Mouse (Mus musculus): ENCODE results near the gene Dgkb. TPM values are rescaled to one million over a fixed set of nuclear protein-coding genes. Genes with fewer than 3 reads are reported as not detected.

The Dgkb gene
- total and polyA plus RNA-seq, 3 experiments, result not detected

GRCm38 (mm10) chr12:37891336-37891735, 73.8 kb downstream of the Dgkb start:
- no peak overlapping the region for H3K9ac ChIP-seq (ENCODE audit: insufficient read depth, low read depth)
- dilution Hi-C loops (cut with MboI; ENCODE audit: extremely low pct_ligation_motif_present, extremely low pct_unique_long_range_greater_than_20kb, low sequenced_read_pairs), result no loop called here
- peaks cover 0 to 19% of the 10 kb centered on the region in 2 experiments; a peak in 2 of 4 replicates for H3K4me1 ChIP-seq (ENCODE audit: control insufficient read depth in 1 of 2, insufficient read depth in 2 of 2)
- H3K36me3 ChIP-seq (replicated peaks in 1 of 2; ENCODE audit: control insufficient read depth in 1 of 2, insufficient read depth in 1 of 2, low read length in 1 of 2), result no peaks in the 10 kb centered on the region
- no peak overlapping the region for H3K4me2 ChIP-seq (ENCODE audit: insufficient read depth, low read depth, poor library complexity, severe bottlenecking)
- in situ Hi-C loops (cut with MboI; ENCODE audit: low pct_ligation_motif_present, low pct_unique_long_range_greater_than_20kb, low sequenced_read_pairs), result no loop called here
- H3K79me2 ChIP-seq (replicated peaks; ENCODE audit: control insufficient read depth, extremely low read depth, insufficient read depth, poor library complexity, severe bottlenecking), result no peaks in the 10 kb centered on the region
- DNase-seq (ENCODE audit: extremely low read depth), result no peak
- H3K4me3 ChIP-seq (replicated peaks in 1 of 3; ENCODE audit: low read depth in 2 of 3, low read length in 2 of 3, poor library complexity in 1 of 3), result no peak overlapping the region
- no peak overlapping the region for H3K27ac ChIP-seq (ENCODE audit: insufficient read depth, low read depth)
- no peak for TF ChIP-seq UBTF (IDR thresholded peaks at IDR 0.05; ENCODE audit: low read depth, low read length)
- no peak for TF ChIP-seq CTCF (conservative IDR thresholded peaks at IDR 0.05 in 1 of 2, IDR thresholded peaks at IDR 0.05 in 1 of 2; ENCODE audit: low read depth in 2 of 2, low read length in 2 of 2)
- no peak for TF ChIP-seq JUND (conservative IDR thresholded peaks at IDR 0.05; ENCODE audit: low read depth, low read length)
- TF ChIP-seq POLR2AphosphoS2 (IDR thresholded peaks at IDR 0.05; ENCODE audit: low read depth, low read length), result no peak
- no peak for TF ChIP-seq GABPA (IDR thresholded peaks at IDR 0.05; ENCODE audit: insufficient replicate concordance, low read depth, low read length)
- no peak for TF ChIP-seq ZMIZ1 (IDR thresholded peaks at IDR 0.05; ENCODE audit: low read depth, low read length)
- no peak for TF ChIP-seq ETS1 (conservative IDR thresholded peaks at IDR 0.05; ENCODE audit: low read depth, low read length)
- TF ChIP-seq SMC3 (IDR thresholded peaks at IDR 0.05; ENCODE audit: low read depth, low read length), result no peak
- TF ChIP-seq IRF4 (IDR thresholded peaks at IDR 0.05; ENCODE audit: low read depth, low read length), result no peak
- TF ChIP-seq ZKSCAN1 (IDR thresholded peaks at IDR 0.05; ENCODE audit: borderline replicate concordance, low read depth, low read length), result no peak
- no peak for TF ChIP-seq NELFE (IDR thresholded peaks at IDR 0.05; ENCODE audit: low read depth, low read length)
- TF ChIP-seq TCF12 (IDR thresholded peaks at IDR 0.05; ENCODE audit: low read depth, low read length), result no peak
- no peak for TF ChIP-seq MAZ (IDR thresholded peaks at IDR 0.05; ENCODE audit: low read depth, low read length)
- TF ChIP-seq RAD21 (IDR thresholded peaks at IDR 0.05; ENCODE audit: low read depth, low read length), result no peak
- TF ChIP-seq USF2 (conservative IDR thresholded peaks at IDR 0.05; ENCODE audit: low read depth, low read length), result no peak
- no peak for TF ChIP-seq MAFK (IDR thresholded peaks at IDR 0.05; ENCODE audit: insufficient replicate concordance, low read length)
- no peaks in the 10 kb centered on the region for H3K27me3 ChIP-seq (replicated peaks)
- H3K9me3 ChIP-seq (replicated peaks; ENCODE audit: low read length), result no peaks in the 10 kb centered on the region

- in situ Hi-C loops (cut with MboI; ENCODE audit: low pct_ligation_motif_present, low pct_unique_long_range_greater_than_20kb, low sequenced_read_pairs), result no loop called here
- Histone ChIP-seq H3K36me3 (replicated peaks in 1 of 2; ENCODE audit: control insufficient read depth in 1 of 2, insufficient read depth in 1 of 2, low read length in 1 of 2) (no peaks in the 10 kb centered on the region), H3K27ac (ENCODE audit: insufficient read depth, low read depth) (no peak overlapping the region), H3K4me2 (ENCODE audit: insufficient read depth, low read depth, poor library complexity, severe bottlenecking) (no peak overlapping the region), H3K79me2 (replicated peaks; ENCODE audit: control insufficient read depth, extremely low read depth, insufficient read depth, poor library complexity, severe bottlenecking) (no peaks in the 10 kb centered on the region), H3K9me3 (replicated peaks; ENCODE audit: low read length) (no peaks in the 10 kb centered on the region), H3K27me3 (replicated peaks) (no peaks in the 10 kb centered on the region), H3K4me1 (ENCODE audit: control insufficient read depth in 1 of 2, insufficient read depth in 2 of 2) (no peaks in the 10 kb centered on the region), H3K4me3 (replicated peaks in 1 of 3; ENCODE audit: low read depth in 2 of 3, low read length in 2 of 3, poor library complexity in 1 of 3) (no peak overlapping the region), H3K9ac (ENCODE audit: insufficient read depth, low read depth) (no peak overlapping the region)
- dilution Hi-C loops (cut with MboI; ENCODE audit: extremely low pct_ligation_motif_present, extremely low pct_unique_long_range_greater_than_20kb, low sequenced_read_pairs), result no loop called here
- TF ChIP-seq SIN3A (IDR thresholded peaks at IDR 0.05; ENCODE audit: low read length) (no peak), CHD2 (IDR thresholded peaks at IDR 0.05; ENCODE audit: low read length) (no peak), E2F4 (IDR thresholded peaks at IDR 0.05; ENCODE audit: insufficient replicate concordance, low read depth, low read length) (no peak), UBTF (IDR thresholded peaks at IDR 0.05; ENCODE audit: low read depth, low read length) (no peak), BHLHE40 (IDR thresholded peaks at IDR 0.05; ENCODE audit: low read depth, low read length) (no peak), ZKSCAN1 (IDR thresholded peaks at IDR 0.05; ENCODE audit: borderline replicate concordance, low read depth, low read length) (no peak), POLR2A (IDR thresholded peaks at IDR 0.05; ENCODE audit: low read depth, low read length) (no peak), MXI1 (IDR thresholded peaks at IDR 0.05; ENCODE audit: low read depth, low read length) (no peak), TBP (conservative IDR thresholded peaks at IDR 0.05; ENCODE audit: low read depth, low read length) (no peak), ELF1 (IDR thresholded peaks at IDR 0.05; ENCODE audit: low read depth, low read length) (no peak), POLR2AphosphoS2 (IDR thresholded peaks at IDR 0.05; ENCODE audit: low read depth, low read length) (no peak), KAT2A (IDR thresholded peaks at IDR 0.05; ENCODE audit: insufficient replicate concordance, low read length) (no peak), ZC3H11A (IDR thresholded peaks at IDR 0.05; ENCODE audit: low read depth, low read length) (no peak), NRF1 (IDR thresholded peaks at IDR 0.05; ENCODE audit: low read depth, low read length) (no peak), USF1 (IDR thresholded peaks at IDR 0.05; ENCODE audit: low read depth, low read length) (no peak), MAX (IDR thresholded peaks at IDR 0.05; ENCODE audit: low read length) (no peak)
- no peak for DNase-seq (ENCODE audit: extremely low read depth)
Measured at GRCm38 (mm10) chr12:37942163-37942562, 124.6 kb downstream of the Dgkb start.
